Mouse (Mus musculus) forebrain, embryonic 11.5 days (tissue): ENCODE measurements around the gene Gm45140. TPM values are rescaled to one million over a fixed set of nuclear protein-coding genes. Genes with fewer than 3 reads are reported as not detected.

ENCODE experiments used
- ATAC-seq: fragments of 200-750 bp; cut with Nextera tagmentation; replicated peaks from 2 replicates; pipeline ENCODE4 v1.8.0; 2017; ENCODE audit warnings: moderate TSS enrichment; ENCODE audit not compliant: low FRiP score
- DNase-seq: peaks from one replicate; pipeline ENCODE4 v3.0.0-alpha.2; 2017; ENCODE audit warnings: low spot score
- H3K27ac ChIP-seq: fragments of 300-500 bp; sonication (generic); 2 replicates; pipeline ENCODE4 v1.5.1; 2014; ENCODE audit warnings: low read depth, low read length
- H3K27me3 ChIP-seq: fragments of 300-500 bp; sonication (generic); 2 replicates; pipeline ENCODE4 v1.6.1; 2014; ENCODE audit warnings: mild to moderate bottlenecking, low read length, mixed read lengths; ENCODE audit not compliant: control insufficient read depth, insufficient read depth
- H3K36me3 ChIP-seq: fragments of 300-500 bp; sonication (generic); 2 replicates; pipeline ENCODE4 v1.6.1; 2014; ENCODE audit warnings: mild to moderate bottlenecking, low read length, moderate library complexity, mixed read lengths; ENCODE audit not compliant: control insufficient read depth, insufficient read depth
- H3K4me1 ChIP-seq: fragments of 300-500 bp; sonication (generic); replicated peaks from 2 replicates; pipeline ENCODE4 v1.6.1; 2014; ENCODE audit warnings: low read length, mixed read lengths; ENCODE audit not compliant: control insufficient read depth, insufficient read depth
- H3K4me2 ChIP-seq: fragments of 300-500 bp; sonication (generic); 2 replicates; pipeline ENCODE4 v1.6.1; 2014; ENCODE audit warnings: low read depth, mild to moderate bottlenecking, low read length, moderate library complexity, mixed read lengths; ENCODE audit not compliant: severe bottlenecking
- H3K4me3 ChIP-seq: fragments of 300-500 bp; sonication (generic); 2 replicates; pipeline ENCODE4 v1.5.1; 2014; ENCODE audit warnings: low read depth, low read length
- H3K9ac ChIP-seq: fragments of 300-500 bp; sonication (generic); 2 replicates; pipeline ENCODE4 v1.6.1; 2014; ENCODE audit warnings: low read length
- H3K9me3 ChIP-seq: fragments of 300-500 bp; sonication (generic); 2 replicates; pipeline ENCODE4 v1.6.1; 2016; ENCODE audit warnings: low read length, mixed read lengths; ENCODE audit not compliant: control insufficient read depth
- WGBS: fragments of 180-500 bp; shearing (Covaris S2); extraction: QIAGEN DNeasy Blood & Tissue Kit; methylation state at CpG from one replicate; pipeline ENCODE4 v1.1.7; 2014; 5-methylcytosine and 5-hydroxymethylcytosine counted together
- polyA plus RNA-seq: library from polyadenylated mRNA; unstranded; fragments of >200 nt; fragmentation: Nextera tagmentation; extraction: Ambion mirVana; gene quantifications from 2 replicates; pipeline ENCODE4 v1.2.1, GENCODE M21; 2014

The Gm45140 gene
- polyA plus RNA-seq, 1 experiment from 2014 or later, result 5.0 TPM

GRCm38 (mm10) chr6:87809651-87810161 lies 25.9 kb downstream of the Gm45140 start:
- ATAC-seq (no peak), DNase-seq (no peak)
- WGBS, result 89% methylated on average over 6 of the region's 6 CpGs
- Histone ChIP-seq H3K4me1 (no peaks in the 10 kb centered on the region; the same call in 1 of the 2 replicates), H3K9me3 (no peaks in the 10 kb centered on the region), H3K27me3 (no peaks in the 10 kb centered on the region), H3K4me2 (no peak overlapping the region), H3K36me3 (no peaks in the 10 kb centered on the region; the same call in 1 of the 2 replicates), H3K9ac (no peak overlapping the region), H3K27ac (no peak overlapping the region), H3K4me3 (no peak overlapping the region)

DNA sequence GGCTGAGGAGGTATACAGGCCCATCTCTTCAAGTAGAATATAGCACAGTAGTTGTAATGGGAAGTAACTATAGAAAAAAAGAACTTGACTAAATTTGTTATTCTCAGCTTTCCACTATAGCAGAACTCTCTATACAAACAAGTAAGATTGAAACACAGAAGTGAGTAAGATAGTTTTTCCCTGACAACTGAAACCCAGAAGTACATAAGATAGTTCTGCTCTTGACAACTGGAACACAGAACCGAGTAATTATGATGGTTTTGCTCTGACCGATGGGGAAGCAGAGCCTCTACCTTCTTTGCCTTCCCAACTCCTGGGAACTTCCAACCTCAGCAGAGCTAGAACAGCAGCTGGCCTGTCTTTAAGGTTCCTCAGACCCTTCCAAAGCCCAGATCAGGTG lies 26.5 kb downstream of the Gm45140 start:
- no peak overlapping the region for H3K27ac ChIP-seq
- H3K9ac ChIP-seq, result no peak overlapping the region
- no peaks in the 10 kb centered on the region for H3K9me3 ChIP-seq
- DNase-seq (no peak), ATAC-seq (no peak)
- 86% methylated on average over 2 of the region's 2 CpGs for WGBS
- no peaks in the 10 kb centered on the region; the same call in 1 of the 2 replicates for H3K4me1 ChIP-seq
- no peaks in the 10 kb centered on the region for H3K36me3 ChIP-seq
- H3K4me3 ChIP-seq, result no peak overlapping the region
- H3K27me3 ChIP-seq, result no peaks in the 10 kb centered on the region
- no peak overlapping the region for H3K4me2 ChIP-seq

- Histone ChIP-seq H3K4me1 (no peaks in the 10 kb centered on the region; the same call in 1 of the 2 replicates), H3K27ac (no peak overlapping the region), H3K4me3 (no peak overlapping the region), H3K9me3 (no peaks in the 10 kb centered on the region), H3K4me2 (no peak overlapping the region), H3K27me3 (no peaks in the 10 kb centered on the region), H3K36me3 (no peaks in the 10 kb centered on the region), H3K9ac (no peak overlapping the region)
- DNase-seq, result no peak
- ATAC-seq, result no peak
- WGBS, result 71% methylated on average over 3 of the region's 3 CpGs
Measured at GRCm38 (mm10) chr6:87808521-87808920, 27.1 kb downstream of the Gm45140 start.

- no peak for DNase-seq
Measured at GRCm38 (mm10) chr6:87807735-87808440, 27.7 kb downstream of the Gm45140 start.

GRCm38 (mm10) chr6:87806857-87807256 lies 28.7 kb downstream of the Gm45140 start:
- Histone ChIP-seq H3K27me3 (no peaks in the 10 kb centered on the region), H3K4me1 (no peaks in the 10 kb centered on the region), H3K4me2 (no peak overlapping the region), H3K27ac (no peak overlapping the region), H3K4me3 (no peak overlapping the region), H3K9ac (no peak overlapping the region), H3K9me3 (no peaks in the 10 kb centered on the region), H3K36me3 (no peaks in the 10 kb centered on the region)
- 40% methylated on average over 2 of the region's 2 CpGs for WGBS
- DNase-seq (no peak), ATAC-seq (no peak)

More at GRCm38 (mm10) chr6:87807735-87808440, 27.7 kb downstream of the Gm45140 start:
- H3K4me1 ChIP-seq, result no peaks in the 10 kb centered on the region; the same call in 1 of the 2 replicates
- no peak overlapping the region for H3K4me3 ChIP-seq
- H3K9me3 ChIP-seq, result no peaks in the 10 kb centered on the region
- no peak overlapping the region for H3K27ac ChIP-seq
- H3K27me3 ChIP-seq, result no peaks in the 10 kb centered on the region
- no peak overlapping the region for H3K9ac ChIP-seq
- H3K4me2 ChIP-seq, result no peak overlapping the region
- no peaks in the 10 kb centered on the region for H3K36me3 ChIP-seq
- WGBS, result 81% methylated on average over 4 of the region's 4 CpGs
- no peak for ATAC-seq

DNA sequence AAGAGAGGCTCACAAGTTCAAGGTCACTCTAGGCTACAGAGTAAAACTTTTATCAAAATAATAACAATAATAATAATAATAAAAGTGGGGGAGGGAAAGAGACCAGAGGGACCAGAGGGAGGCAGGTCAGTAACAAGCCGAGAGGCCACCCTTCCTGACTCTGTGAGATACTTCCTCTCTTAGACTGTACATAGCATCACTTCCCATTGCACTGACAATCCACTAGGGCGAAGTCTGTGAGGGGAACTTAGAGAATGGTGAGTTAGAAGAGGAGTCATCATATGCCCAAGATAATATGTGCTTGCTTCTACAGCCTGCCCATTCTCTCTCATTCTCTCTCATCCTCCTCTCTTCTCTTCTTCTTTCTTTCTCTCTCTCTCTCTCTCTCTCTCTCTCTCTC lies 29.6 kb downstream of the Gm45140 start:
- no peak overlapping the region for H3K9ac ChIP-seq
- H3K4me2 ChIP-seq, result no peak overlapping the region
- H3K36me3 ChIP-seq, result no peaks in the 10 kb centered on the region
- H3K4me3 ChIP-seq, result no peak overlapping the region
- H3K4me1 ChIP-seq, result no peaks in the 10 kb centered on the region
- WGBS, result 75% methylated on average over 2 of the region's 2 CpGs
- DNase-seq, result no peak
- ATAC-seq, result no peak
- H3K9me3 ChIP-seq, result no peaks in the 10 kb centered on the region
- no peak overlapping the region for H3K27ac ChIP-seq
- no peaks in the 10 kb centered on the region for H3K27me3 ChIP-seq

GRCm38 (mm10) chr6:87805448-87805847 lies 30.1 kb downstream of the Gm45140 start:
- ATAC-seq (no peak), DNase-seq (no peak)
- Histone ChIP-seq H3K4me1 (no peaks in the 10 kb centered on the region), H3K9me3 (no peaks in the 10 kb centered on the region), H3K4me3 (no peak overlapping the region), H3K36me3 (no peaks in the 10 kb centered on the region), H3K9ac (no peak overlapping the region), H3K27ac (no peak overlapping the region), H3K4me2 (no peak overlapping the region), H3K27me3 (no peaks in the 10 kb centered on the region)
- 93% methylated on average over 7 of the region's 7 CpGs for WGBS

DNA sequence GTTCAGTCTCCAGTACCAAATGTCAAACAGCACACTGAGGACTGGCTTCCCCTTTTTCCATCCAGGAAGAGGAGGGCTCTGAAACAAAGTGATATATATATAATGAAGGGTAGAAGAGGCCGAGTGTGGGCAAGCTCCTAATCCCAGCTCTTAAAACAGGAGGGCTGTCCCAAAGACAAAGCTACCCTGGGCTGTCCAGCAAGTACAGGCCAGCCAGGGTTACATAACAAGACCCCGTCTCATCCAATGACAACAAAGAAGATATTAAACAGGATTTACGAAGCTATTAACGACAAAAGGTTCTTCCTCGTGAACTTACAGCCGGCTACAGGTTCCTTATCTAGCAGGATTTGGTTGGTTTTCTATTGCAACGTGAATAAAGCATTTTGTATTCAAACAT lies 30.7 kb downstream of the Gm45140 start:
- no peak overlapping the region for H3K4me3 ChIP-seq
- DNase-seq (no peak), ATAC-seq (no peak)
- no peak overlapping the region for H3K4me2 ChIP-seq
- no peaks in the 10 kb centered on the region for H3K9me3 ChIP-seq
- no peak overlapping the region for H3K27ac ChIP-seq
- no peaks in the 10 kb centered on the region for H3K27me3 ChIP-seq
- 82% methylated on average over 7 of the region's 7 CpGs for WGBS
- no peaks in the 10 kb centered on the region for H3K36me3 ChIP-seq
- H3K4me1 ChIP-seq, result no peaks in the 10 kb centered on the region
- H3K9ac ChIP-seq, result no peak overlapping the region

- Histone ChIP-seq H3K4me2 (no peak overlapping the region), H3K36me3 (no peaks in the 10 kb centered on the region), H3K9ac (no peak overlapping the region), H3K27me3 (no peaks in the 10 kb centered on the region), H3K4me3 (no peak overlapping the region), H3K4me1 (no peaks in the 10 kb centered on the region), H3K27ac (no peak overlapping the region), H3K9me3 (no peaks in the 10 kb centered on the region)
- ATAC-seq (no peak), DNase-seq (no peak)
- WGBS, result 73% methylated on average over 1 of the region's 1 CpGs
Measured at GRCm38 (mm10) chr6:87804036-87804435, 31.6 kb downstream of the Gm45140 start.
